Mouse (Mus musculus) naive thymus-derived CD4-positive, alpha-beta T cell, adult 2 months (primary cell): ENCODE data around the gene Gm15128.
"Not testable (repeated sequence)": the region's sequence is repeated elsewhere in the genome, so short reads cannot be mapped to it uniquely, and the experiment has no call there.

ENCODE experiments used
- DNase-seq: peaks from one replicate; pipeline ENCODE4 v3.0.0-alpha.2; 2011; ENCODE audit warnings: low read depth

Gene Gm15128

DNA sequence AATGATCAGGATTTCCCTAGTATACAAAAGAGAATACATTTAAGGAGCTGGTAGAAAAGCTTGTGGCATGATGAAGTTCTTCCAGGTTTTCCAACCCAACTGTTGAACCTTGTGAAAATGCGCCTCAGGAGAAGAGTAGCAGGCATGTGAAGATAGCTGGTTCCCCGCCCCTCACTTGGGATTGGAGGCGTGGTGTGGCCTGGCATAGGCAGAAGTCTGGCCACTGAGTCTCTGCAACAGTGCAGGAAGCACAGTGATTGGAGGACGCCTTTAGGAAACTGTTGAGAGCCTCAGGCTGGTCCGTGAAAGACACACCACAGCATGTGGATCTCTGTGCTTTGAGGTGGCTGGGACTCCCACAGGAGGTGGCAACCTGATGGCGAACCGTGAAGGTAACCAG is at the start of gene Gm15128:
Gene Gm15128, plus strand, starts transcription at position 301 of the 400 bp plus-strand sequence.
- not testable (repeated sequence) for DNase-seq
